Mouse (Mus musculus): Measurements from ENCODE around the gene Gemin6. TPM values are rescaled to one million over a fixed set of nuclear protein-coding genes. Genes with fewer than 3 reads are reported as not detected.
"Not testable (repeated sequence)": the region's sequence is repeated elsewhere in the genome, so short reads cannot be mapped to it uniquely, and the experiment has no call there.

The Gemin6 gene
- total and polyA plus RNA-seq, 2 experiments: 2.3 to 4.9 TPM

DNA sequence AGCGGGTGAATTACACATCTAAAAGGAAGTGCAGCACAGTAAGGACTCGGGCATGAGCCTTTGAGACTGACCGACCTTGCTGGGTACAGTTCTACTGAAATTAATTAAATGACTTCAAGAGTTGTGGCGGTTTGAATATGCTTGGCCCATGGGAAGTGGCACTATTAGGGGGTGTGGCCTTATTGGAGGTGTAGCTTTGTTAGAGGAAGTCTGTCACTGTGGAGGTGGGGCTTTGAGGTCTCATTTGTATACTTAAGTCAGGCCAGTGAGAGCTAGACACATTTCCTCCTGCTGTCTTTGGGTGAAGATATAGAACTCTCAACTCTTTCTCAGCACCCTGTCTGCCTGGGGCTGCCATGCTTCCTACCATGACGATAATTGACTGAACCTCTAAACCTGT lies 30.2 kb downstream of the Gemin6 start:
- DNase-seq (ENCODE audit: extremely low read depth, low read depth, low spot score): no peak
- Histone ChIP-seq H3K9ac (ENCODE audit: low read depth, low read length) (no peak overlapping the region), H3K27me3 (ENCODE audit: control insufficient read depth, insufficient read depth, low read length) (no peaks in the 10 kb centered on the region), H3K27ac (replicated peaks; ENCODE audit: insufficient read depth, low read depth, low read length) (no peak overlapping the region; the same call in 1 of the 2 replicates), H3K79me2 (ENCODE audit: control insufficient read depth, insufficient read depth, low read length) (no peaks in the 10 kb centered on the region), H3K36me3 (ENCODE audit: control insufficient read depth, insufficient read depth, low read length) (peaks cover 56% of the 10 kb centered on the region), H3K4me1 (ENCODE audit: control insufficient read depth, insufficient read depth, low read length) (peaks cover 8% of the 10 kb centered on the region; the same call in 1 of the 2 replicates), H3K4me3 (ENCODE audit: insufficient read depth, low read depth, low read length) (no peak overlapping the region)
- no peak for TF ChIP-seq CTCF (IDR thresholded peaks at IDR 0.05; ENCODE audit: low read depth, low read length)
- TF ChIP-seq POLR2A (IDR thresholded peaks at IDR 0.05; ENCODE audit: extremely low read depth, insufficient read depth, low read length): no peak
- 92% methylated on average over 5 of the region's 5 CpGs for WGBS

DNA sequence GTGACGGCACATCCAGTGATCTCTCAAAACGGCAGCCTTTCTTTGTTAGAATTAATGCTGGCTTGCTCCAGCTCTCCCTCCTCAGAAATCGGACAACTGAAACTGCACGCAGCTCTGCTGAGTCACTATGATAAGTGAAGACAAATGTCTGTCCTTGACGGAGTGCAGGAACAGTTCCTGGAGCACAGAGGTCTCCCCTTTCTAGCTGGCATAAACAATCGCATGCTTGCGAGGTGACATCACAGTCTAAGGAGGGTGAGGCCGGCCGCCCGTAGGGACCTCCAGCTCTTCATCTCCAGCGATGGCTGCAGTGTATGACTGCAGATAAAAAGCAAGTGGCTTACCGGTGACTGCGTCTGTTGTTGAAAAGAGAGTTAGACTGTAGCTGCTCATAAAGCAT lies 31.0 kb downstream of the Gemin6 start:
- peak; percentile 29 for DNase-seq (ENCODE audit: extremely low read depth, low read depth, low spot score)
- H3K27me3 ChIP-seq (ENCODE audit: control insufficient read depth, insufficient read depth, low read length): no peaks in the 10 kb centered on the region
- H3K9ac ChIP-seq (ENCODE audit: low read depth, low read length): no peak overlapping the region
- H3K79me2 ChIP-seq (ENCODE audit: control insufficient read depth, insufficient read depth, low read length): no peaks in the 10 kb centered on the region
- H3K36me3 ChIP-seq (ENCODE audit: control insufficient read depth, insufficient read depth, low read length): peaks cover 57% of the 10 kb centered on the region
- no peak overlapping the region for H3K4me3 ChIP-seq (ENCODE audit: insufficient read depth, low read depth, low read length)
- 78% methylated on average over 13 of the region's 13 CpGs for WGBS
- TF ChIP-seq CTCF (IDR thresholded peaks at IDR 0.05; ENCODE audit: low read depth, low read length) (no peak), POLR2A (IDR thresholded peaks at IDR 0.05; ENCODE audit: extremely low read depth, insufficient read depth, low read length) (no peak)
- peaks cover 8% of the 10 kb centered on the region; the same call in 1 of the 2 replicates for H3K4me1 ChIP-seq (ENCODE audit: control insufficient read depth, insufficient read depth, low read length)
- peak overlapping the region; percentile 31 for H3K27ac ChIP-seq (replicated peaks; ENCODE audit: insufficient read depth, low read depth, low read length)

DNA sequence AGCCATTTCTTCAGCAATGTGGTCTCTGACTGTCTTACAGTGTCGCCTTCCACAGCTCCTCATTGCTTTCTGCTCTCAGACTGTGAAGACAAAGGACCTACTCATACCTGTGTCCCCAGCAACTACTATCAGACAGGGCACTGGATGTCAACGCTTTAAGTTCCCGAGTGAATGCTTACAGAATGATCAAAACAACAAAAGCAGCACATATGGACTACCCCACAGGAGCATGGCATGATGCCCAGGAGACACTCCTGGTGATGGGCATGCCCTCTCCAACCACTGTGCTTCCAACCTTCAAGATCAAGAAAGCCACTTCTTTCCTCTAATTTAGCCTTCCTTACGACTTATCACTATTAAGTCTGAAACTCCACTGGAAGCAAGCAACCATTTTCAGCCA lies 42.8 kb downstream of the Gemin6 start:
- Histone ChIP-seq H3K27ac (replicated peaks; ENCODE audit: insufficient read depth, low read depth, low read length) (no peak overlapping the region), H3K9ac (ENCODE audit: low read depth, low read length) (no peak overlapping the region), H3K4me1 (ENCODE audit: control insufficient read depth, insufficient read depth, low read length) (no peaks in the 10 kb centered on the region), H3K36me3 (ENCODE audit: control insufficient read depth, insufficient read depth, low read length) (peaks cover 48% of the 10 kb centered on the region), H3K4me3 (ENCODE audit: insufficient read depth, low read depth, low read length) (no peak overlapping the region), H3K27me3 (ENCODE audit: control insufficient read depth, insufficient read depth, low read length) (no peaks in the 10 kb centered on the region), H3K79me2 (ENCODE audit: control insufficient read depth, insufficient read depth, low read length) (no peaks in the 10 kb centered on the region)
- no peak for TF ChIP-seq CTCF (IDR thresholded peaks at IDR 0.05; ENCODE audit: low read depth, low read length)
- TF ChIP-seq POLR2A (IDR thresholded peaks at IDR 0.05; ENCODE audit: extremely low read depth, insufficient read depth, low read length): no peak
- 96% methylated on average over 4 of the region's 4 CpGs for WGBS
- DNase-seq (ENCODE audit: extremely low read depth, low read depth, low spot score): no peak

DNA sequence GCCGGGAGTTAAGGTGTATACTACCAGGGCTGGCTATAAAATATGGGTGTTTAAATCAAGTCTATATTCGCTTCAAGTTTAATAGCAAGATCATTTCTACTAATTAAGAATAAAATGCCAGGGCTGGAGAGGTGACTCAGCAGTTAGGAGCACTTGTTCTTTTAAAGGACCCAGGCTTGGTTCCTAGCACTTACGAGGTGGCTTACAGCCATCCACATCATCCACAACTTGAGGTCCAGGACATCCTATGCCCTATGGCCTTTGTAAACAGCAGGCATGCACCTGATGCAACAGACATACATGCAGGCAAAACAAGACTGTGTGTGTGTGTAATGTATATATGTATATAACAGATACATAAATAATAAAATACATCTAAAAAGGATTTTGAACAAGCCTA lies 43.9 kb downstream of the Gemin6 start:
- no peaks in the 10 kb centered on the region for H3K27me3 ChIP-seq (ENCODE audit: control insufficient read depth, insufficient read depth, low read length)
- no peak for DNase-seq (ENCODE audit: extremely low read depth, low read depth, low spot score)
- peaks cover 49% of the 10 kb centered on the region for H3K36me3 ChIP-seq (ENCODE audit: control insufficient read depth, insufficient read depth, low read length)
- H3K27ac ChIP-seq (replicated peaks; ENCODE audit: insufficient read depth, low read depth, low read length): no peak overlapping the region
- no peak overlapping the region for H3K4me3 ChIP-seq (ENCODE audit: insufficient read depth, low read depth, low read length)
- no peaks in the 10 kb centered on the region for H3K4me1 ChIP-seq (ENCODE audit: control insufficient read depth, insufficient read depth, low read length)
- no peak overlapping the region for H3K9ac ChIP-seq (ENCODE audit: low read depth, low read length)
- WGBS: 98% methylated on average over 3 of the region's 3 CpGs
- TF ChIP-seq CTCF (IDR thresholded peaks at IDR 0.05; ENCODE audit: low read depth, low read length): no peak
- TF ChIP-seq POLR2A (IDR thresholded peaks at IDR 0.05; ENCODE audit: extremely low read depth, insufficient read depth, low read length): no peak
- H3K79me2 ChIP-seq (ENCODE audit: control insufficient read depth, insufficient read depth, low read length): no peaks in the 10 kb centered on the region

DNA sequence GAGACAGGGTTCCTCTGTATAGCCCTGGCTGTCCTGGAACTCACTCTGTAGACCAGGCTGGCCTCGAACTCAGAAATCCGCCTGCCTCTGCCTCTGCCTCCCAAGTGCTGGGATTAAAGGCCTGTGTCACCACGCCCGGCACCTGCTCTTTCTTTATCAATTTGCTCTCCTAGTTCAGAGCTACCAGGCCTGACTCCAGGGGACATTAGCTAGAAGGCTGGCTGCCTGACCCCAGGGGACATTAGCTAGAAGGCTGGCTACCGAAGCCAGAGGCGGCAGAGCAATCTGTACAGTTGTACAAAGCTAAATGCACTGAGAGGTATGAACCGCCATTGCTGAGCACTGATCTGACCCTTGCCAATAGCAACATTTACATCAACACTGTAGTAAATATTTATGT lies 46.4 kb downstream of the Gemin6 start:
- H3K36me3 ChIP-seq (ENCODE audit: control insufficient read depth, insufficient read depth, low read length): peaks cover 45% of the 10 kb centered on the region
- WGBS: 96% methylated on average over 7 of the region's 7 CpGs

More for the DNA sequence above, 46.4 kb downstream of the Gemin6 start:
- not testable (repeated sequence) for H3K27ac ChIP-seq (replicated peaks; ENCODE audit: insufficient read depth, low read depth, low read length); H3K4me1 ChIP-seq (ENCODE audit: control insufficient read depth, insufficient read depth, low read length); H3K9ac ChIP-seq (ENCODE audit: low read depth, low read length); H3K4me3 ChIP-seq (ENCODE audit: insufficient read depth, low read depth, low read length); H3K27me3 ChIP-seq (ENCODE audit: control insufficient read depth, insufficient read depth, low read length); H3K79me2 ChIP-seq (ENCODE audit: control insufficient read depth, insufficient read depth, low read length); DNase-seq (ENCODE audit: extremely low read depth, low read depth, low spot score)

Other genes with a start within 250 kb of the Gemin6 start
- gene Hnrnpll, start 162.1 kb upstream of the Gemin6 start, total RNA-seq (2014; rRNA removed): 26.1 and 27.2 TPM in 2 replicates
- 7.7 and 7.9 TPM in 2 replicates for gene Hnrnpll, start 162.1 kb upstream of the Gemin6 start, polyA plus RNA-seq (2012; rRNA removed)
- gene Galm, start 97.0 kb upstream of the Gemin6 start, total RNA-seq (2014; rRNA removed): 68.6 and 70.5 TPM in 2 replicates
- 81.2 and 98.5 TPM in 2 replicates for gene Galm, start 97.0 kb upstream of the Gemin6 start, polyA plus RNA-seq (2012; rRNA removed)
- 20.5 and 22.3 TPM in 2 replicates for gene Srsf7, start 17.1 kb upstream of the Gemin6 start, total RNA-seq (2014; rRNA removed)
- gene Srsf7, start 17.1 kb upstream of the Gemin6 start, polyA plus RNA-seq (2012; rRNA removed): 13.2 and 20.6 TPM in 2 replicates
- not detected in 2 replicates for gene Ttc39d, start 17.0 kb upstream of the Gemin6 start, total RNA-seq (2014; rRNA removed)
- gene Ttc39d, start 17.0 kb upstream of the Gemin6 start, polyA plus RNA-seq (2012; rRNA removed): not detected in 2 replicates
- 9.3 and 9.6 TPM in 2 replicates for gene Morn2, start 65.8 kb downstream of the Gemin6 start, total RNA-seq (2014; rRNA removed)
- 3.0 and 4.2 TPM in 2 replicates for gene Morn2, start 65.8 kb downstream of the Gemin6 start, polyA plus RNA-seq (2012; rRNA removed)
- gene Dhx57, start 66.0 kb downstream of the Gemin6 start, total RNA-seq (2014; rRNA removed): 6.7 and 9.3 TPM in 2 replicates
- gene Dhx57, start 66.0 kb downstream of the Gemin6 start, polyA plus RNA-seq (2012; rRNA removed): 2.6 and 3.7 TPM in 2 replicates
- gene Arhgef33, start 83.0 kb downstream of the Gemin6 start, total RNA-seq (2014; rRNA removed): not detected in 2 replicates
- not detected in 2 replicates for gene Arhgef33, start 83.0 kb downstream of the Gemin6 start, polyA plus RNA-seq (2012; rRNA removed)
- gene Gm10190, start 149.1 kb downstream of the Gemin6 start, total RNA-seq (2014; rRNA removed): not detected in 2 replicates
- not detected in 2 replicates for gene Gm10190, start 149.1 kb downstream of the Gemin6 start, polyA plus RNA-seq (2012; rRNA removed)